Mouse (Mus musculus) spleen, adult 2 months (tissue): ENCODE results near the gene Reg4.

Source experiments
- CTCF ChIP-seq: fragments of 200-500 bp; IDR thresholded peaks from 2 replicates; pipeline ENCODE4 v1.5.1; 2011; ENCODE audit warnings: mild to moderate bottlenecking, inconsistent platforms; ENCODE audit not compliant: insufficient read depth, insufficient read length, insufficient replicate concordance; ENCODE audit errors: extremely low read depth
- POLR2A ChIP-seq: fragments of 200-500 bp; IDR thresholded peaks from 2 replicates; pipeline ENCODE4 v1.6.1; 2011; ENCODE audit warnings: low read depth, low read length, inconsistent platforms

DNA sequence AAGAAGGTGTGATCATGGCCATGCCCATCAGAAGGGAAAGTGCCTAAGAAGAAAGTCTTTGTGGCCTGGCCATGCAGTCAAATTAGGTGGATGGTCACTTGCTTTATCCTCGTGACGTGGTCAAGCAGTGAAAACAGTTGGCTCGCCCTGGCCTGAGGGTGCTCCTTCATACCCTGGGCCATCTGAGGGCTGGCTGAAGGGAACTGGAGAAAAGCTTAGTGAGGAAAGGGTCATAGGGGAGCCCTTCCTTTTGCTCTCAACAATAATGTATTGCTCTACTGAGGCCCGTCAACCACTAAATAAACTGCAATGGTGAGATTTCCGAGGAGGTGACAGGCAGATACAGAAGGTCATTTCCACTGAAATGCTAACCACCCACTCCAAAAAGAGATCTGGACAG is 15.3 kb downstream of the Reg4 start:
- TF ChIP-seq CTCF (no peak), POLR2A (no peak)
